Mouse (Mus musculus) urinary bladder, postnatal 0 days (tissue): ENCODE data around the gene Cfap97d1. TPM values are rescaled to one million over a fixed set of nuclear protein-coding genes. Genes with fewer than 3 reads are reported as not detected.

ENCODE experiments used
- polyA plus RNA-seq: library from polyadenylated mRNA; unstranded; fragments of >200 nt; fragmentation: Nextera tagmentation; extraction: Ambion mirVana; gene quantifications from 2 replicates; pipeline ENCODE4 v1.2.1, GENCODE M21; 2015

Cfap97d1 gene
- not detected in 2 replicates for polyA plus RNA-seq

DNA sequence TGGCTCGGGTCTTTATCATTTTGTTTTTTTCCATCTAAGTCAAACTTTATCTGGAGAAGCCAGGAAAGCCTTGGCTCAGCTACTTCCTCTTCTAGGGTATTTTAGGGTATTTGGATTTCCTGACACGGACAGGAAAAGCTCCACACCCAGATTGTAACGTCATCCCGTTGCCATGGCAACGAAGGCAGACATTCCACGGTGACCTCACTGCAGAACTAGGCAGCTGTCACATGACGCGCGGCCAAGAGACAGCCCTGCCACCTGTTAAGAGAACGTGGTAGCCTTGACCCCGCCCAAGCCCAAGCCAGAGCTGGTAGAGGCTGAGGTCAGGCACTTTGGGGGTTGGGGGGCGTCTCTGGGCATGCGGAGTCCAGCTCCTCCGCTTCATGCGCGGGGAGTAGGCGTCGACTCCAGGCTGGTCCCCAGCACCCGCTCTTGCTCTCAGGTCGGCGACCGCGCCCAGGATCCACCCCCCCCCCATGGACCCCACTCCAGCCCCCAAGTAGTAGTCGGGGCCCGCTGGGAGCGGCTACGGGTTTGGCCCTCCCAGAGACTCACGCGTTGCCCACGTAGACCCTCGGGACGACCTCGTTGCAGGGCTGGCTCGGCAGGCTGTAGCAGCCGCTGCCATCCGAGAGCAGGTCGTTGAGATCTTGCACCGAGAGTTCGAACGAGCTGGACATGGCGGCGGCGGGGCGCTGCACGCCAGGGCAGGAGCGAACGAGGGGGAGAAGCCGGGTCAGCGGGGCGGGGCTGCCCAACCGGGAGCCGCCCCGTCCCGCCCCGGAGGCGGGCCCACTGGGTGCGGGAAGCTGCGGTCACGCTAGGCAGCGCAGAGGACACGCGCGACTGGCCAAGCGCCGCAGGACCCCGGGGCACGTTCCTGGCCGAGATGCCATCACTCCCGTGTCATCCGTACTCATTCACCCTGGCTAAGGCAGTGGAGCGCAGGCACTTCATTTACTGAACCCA lies at the start of gene Cfap97d1:
Cfap97d1 (plus strand) TSS at position 226 of the 972 bp plus-strand sequence.

DNA sequence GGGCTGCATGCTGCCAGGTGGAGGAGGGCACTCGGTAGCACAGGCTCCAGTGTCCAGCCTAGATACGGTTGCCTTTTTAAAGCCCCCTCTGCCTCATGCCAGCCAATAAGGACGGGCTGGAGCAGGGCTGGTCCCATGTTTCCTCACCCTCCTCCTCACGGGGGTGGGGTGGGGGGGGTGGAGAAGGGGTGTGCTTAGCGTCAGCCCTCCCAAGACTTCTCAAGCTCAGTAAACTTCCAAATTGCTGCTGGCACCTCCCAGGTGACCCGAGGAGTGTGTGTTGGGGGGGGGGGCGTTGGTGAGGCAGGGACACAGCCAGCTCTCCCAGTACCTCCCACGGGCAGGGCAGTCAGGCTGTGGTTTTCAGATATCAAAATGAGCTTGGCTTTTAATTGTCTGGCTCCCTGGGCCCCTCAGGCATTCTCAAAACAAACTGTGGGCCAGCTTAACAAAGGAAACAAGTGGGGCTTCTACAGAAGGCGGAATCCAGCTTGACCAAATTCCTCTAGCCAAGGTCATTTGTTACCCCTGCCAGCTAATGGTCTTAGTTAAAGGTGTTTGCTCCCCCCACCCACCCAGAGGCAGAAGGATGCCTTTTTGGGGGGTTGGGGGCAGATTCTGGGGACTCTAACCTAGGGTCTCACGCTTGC lies 17.0 kb upstream of the Cfap97d1 start, which contains the start of gene Sost:
Sost (minus strand) TSS at position 51 of the 650 bp plus-strand sequence.

DNA sequence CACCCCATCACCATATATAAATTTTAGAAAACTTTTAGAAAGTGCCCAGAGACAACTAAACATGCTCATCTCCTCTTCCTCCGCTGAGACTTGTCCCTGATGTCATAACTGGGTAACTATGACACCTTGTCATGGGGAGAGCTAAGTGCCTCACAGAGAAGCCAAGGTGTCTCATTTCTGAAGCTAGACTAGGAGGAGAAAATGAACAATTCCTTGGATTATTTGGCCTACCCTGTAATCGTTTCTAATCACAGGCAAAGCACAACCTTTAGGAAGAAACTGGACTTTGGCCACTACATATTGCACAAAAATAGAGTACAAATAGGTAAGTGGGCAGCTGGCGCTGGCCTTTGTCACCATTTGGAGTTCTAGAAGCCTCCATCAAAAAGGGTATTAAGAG lies 2.8 kb downstream of the Cfap97d1 start, which contains the start of gene Dusp3:
Dusp3 (minus strand) TSS at position 101 of the 400 bp plus-strand sequence.

DNA sequence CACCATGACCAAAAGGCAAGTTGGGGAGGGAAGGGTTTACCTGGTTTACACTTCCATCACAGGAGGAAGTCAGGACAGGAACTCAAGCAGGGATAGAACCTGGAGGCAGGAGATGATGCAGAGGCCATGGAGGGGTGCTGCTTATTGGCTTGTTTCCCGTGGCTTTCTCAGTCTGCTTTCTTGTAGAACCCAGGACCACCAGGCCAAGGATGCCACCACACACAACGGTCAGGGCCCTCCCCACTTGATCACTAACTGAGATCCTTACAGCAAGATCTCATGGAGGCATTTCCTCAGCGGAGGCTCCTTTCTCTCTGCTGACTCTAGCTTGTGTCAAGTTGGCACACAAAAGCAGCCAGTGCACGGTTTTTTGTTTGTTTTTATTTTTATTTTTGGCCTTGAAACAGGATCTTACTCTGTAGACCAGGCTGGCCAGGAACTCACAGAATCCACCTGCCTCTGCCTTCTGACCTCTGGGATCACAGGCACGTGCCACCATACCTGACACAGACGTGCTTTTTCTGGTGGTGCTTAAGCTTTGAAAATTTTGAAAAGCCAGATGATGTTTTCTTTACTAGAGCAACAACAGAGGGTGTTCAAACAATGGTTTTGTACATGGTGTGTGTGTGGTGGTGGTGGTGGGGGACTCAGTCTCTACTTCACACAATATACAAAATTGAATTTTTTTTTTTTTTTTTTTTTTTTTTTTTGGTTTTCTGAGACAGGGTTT lies 44.2 kb downstream of the Cfap97d1 start, which contains the start of gene Mpp3:
Mpp3 (minus strand) TSS at position 375 of the 730 bp plus-strand sequence.

DNA sequence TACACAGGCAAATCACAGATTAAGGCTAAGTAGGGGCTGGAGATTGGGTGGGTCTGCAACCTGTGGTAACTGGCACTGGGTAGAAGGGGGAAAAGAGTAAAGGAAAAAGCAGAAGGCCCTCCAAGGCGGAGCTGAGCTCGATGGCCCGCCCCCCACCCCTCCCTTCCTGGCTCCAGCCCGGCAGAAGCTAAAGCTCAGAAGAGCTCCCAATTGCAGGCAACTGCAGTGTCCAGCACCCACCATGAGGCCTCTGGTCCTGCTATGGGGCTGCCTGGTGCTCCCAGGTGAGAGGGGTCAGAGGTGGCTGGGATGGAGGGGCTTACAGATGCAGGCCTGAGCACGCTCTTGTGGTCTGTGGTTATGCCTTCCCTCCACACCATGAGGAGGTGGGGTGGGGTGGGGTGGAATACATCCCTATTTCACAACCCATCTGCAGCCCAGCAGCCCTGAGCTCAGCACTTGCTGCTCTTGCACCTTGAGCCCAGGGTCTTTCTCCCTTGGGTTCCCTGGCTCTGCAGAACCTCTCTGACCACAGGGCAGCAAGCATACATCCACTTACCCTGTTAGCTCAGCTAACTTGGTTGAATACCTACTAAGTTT lies 57.4 kb downstream of the Cfap97d1 start, which contains the start of gene Cd300lg:
Cd300lg (plus strand) TSS at position 160 of the 600 bp plus-strand sequence.

Other genes with a start within 250 kb of the Cfap97d1 start
- gene Etv4, start 198.9 kb upstream of the Cfap97d1 start, polyA plus RNA-seq: 0.33 and 0.63 TPM in 2 replicates
- 2.7 and 2.9 TPM in 2 replicates for gene Meox1, start 89.9 kb upstream of the Cfap97d1 start, polyA plus RNA-seq
- gene Sost, start 17.3 kb upstream of the Cfap97d1 start, polyA plus RNA-seq: not detected in 2 replicates
- gene Dusp3, start 2.7 kb downstream of the Cfap97d1 start, polyA plus RNA-seq: 38.7 and 42.9 TPM in 2 replicates
- gene Mpp3, start 44.2 kb downstream of the Cfap97d1 start, polyA plus RNA-seq: 0.78 and 1.0 TPM in 2 replicates
- 1.5 and 1.9 TPM in 2 replicates for gene Cd300lg, start 57.2 kb downstream of the Cfap97d1 start, polyA plus RNA-seq
- 2.7 and 3.5 TPM in 2 replicates for gene Mpp2, start 104.2 kb downstream of the Cfap97d1 start, polyA plus RNA-seq
- gene Ppy, start 117.0 kb downstream of the Cfap97d1 start, polyA plus RNA-seq: not detected in 2 replicates
- gene Pyy, start 123.6 kb downstream of the Cfap97d1 start, polyA plus RNA-seq: not detected in 2 replicates
- 0.08 TPM in 1 of 2 replicates, not detected in the other for gene Nags, start 161.2 kb downstream of the Cfap97d1 start, polyA plus RNA-seq
- 14.0 and 15.3 TPM in 2 replicates for gene Tmem101, start 172.1 kb downstream of the Cfap97d1 start, polyA plus RNA-seq
- gene Lsm12, start 201.0 kb downstream of the Cfap97d1 start, polyA plus RNA-seq: 88.2 and 95.7 TPM in 2 replicates
- gene G6pc3, start 205.3 kb downstream of the Cfap97d1 start, polyA plus RNA-seq: 29.1 and 30.1 TPM in 2 replicates
- 27.9 and 31.5 TPM in 2 replicates for gene Hdac5, start 245.9 kb downstream of the Cfap97d1 start, polyA plus RNA-seq